Mouse (Mus musculus): ENCODE measurements at regions not wholly inside any gene's neighbourhood (a gene's known extent, or its start where the extent isn't known, plus 50 kb on each side); places are given as distances from the start of the nearest gene placed in this dataset.

DNA sequence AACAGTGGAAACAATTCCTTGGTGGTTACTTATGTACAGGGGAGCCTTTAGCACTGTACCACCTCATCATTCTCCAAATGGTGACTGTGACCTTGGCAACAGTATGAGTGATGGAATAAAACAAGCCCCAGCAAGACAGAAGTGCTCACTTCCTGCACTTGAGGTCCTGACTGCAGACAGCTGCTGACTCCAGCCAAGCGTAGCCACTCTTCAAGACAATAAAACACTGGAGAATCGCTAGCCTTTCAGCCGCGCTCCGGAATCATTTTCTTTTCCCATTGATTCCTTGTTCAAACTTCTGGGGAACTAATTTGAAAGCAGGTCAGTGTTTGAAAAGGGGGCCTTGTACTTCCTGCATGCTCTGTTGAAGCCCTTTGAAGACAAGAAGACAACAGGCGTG, 344.2 kb downstream of the Rps15a start:
- H3K36me3 ChIP-seq (ENCODE audit: control insufficient read depth in 1 of 2, insufficient read depth in 2 of 2, low read length in 2 of 2), result no peaks in the 10 kb centered on the region
- no peak for DNase-seq (ENCODE audit: low read depth, low spot score)

DNA sequence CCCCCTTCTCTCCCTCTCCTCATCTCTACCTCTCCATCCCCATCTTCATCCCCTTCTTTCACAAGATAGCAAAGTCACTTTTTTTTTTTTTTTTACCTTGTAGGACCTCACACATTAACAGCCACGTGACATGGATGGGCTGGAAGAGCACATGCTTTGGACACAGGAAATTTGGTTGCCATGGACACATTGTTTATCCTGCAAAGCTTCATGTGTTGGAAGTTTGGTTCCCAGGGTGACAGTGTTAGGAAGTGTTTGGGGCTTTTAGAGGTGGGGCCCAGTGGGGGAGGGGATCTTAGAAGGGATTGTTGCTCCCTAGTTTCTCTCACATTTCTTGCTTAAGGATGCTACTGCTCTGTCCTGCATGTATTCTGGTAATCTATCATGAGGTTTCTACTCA, 356.5 kb downstream of the Rps15a start:
- no peaks in the 10 kb centered on the region for H3K79me2 ChIP-seq (ENCODE audit: control insufficient read depth, insufficient read depth, low read length, poor library complexity)
- TF ChIP-seq BHLHE40 (IDR thresholded peaks at IDR 0.05; ENCODE audit: borderline replicate concordance, low read depth, low read length), result no peak
- H3K27ac ChIP-seq (ENCODE audit: control insufficient read depth, low read depth, low read length), result no peak overlapping the region
- no peaks in the 10 kb centered on the region for H3K9me3 ChIP-seq (replicated peaks; ENCODE audit: insufficient read depth, low read length)
- no peak for DNase-seq (ENCODE audit: low read depth, low spot score)
- H3K27me3 ChIP-seq (ENCODE audit: control insufficient read depth in 1 of 2, insufficient read depth in 2 of 2, low read length in 2 of 2), result no peaks in the 10 kb centered on the region
- no peak overlapping the region for H3K4me3 ChIP-seq (ENCODE audit: control insufficient read depth in 1 of 2, insufficient read depth in 1 of 2, low read depth in 2 of 2, low read length in 2 of 2)
- H3K9ac ChIP-seq (ENCODE audit: control insufficient read depth, low read depth, low read length, poor library complexity, severe bottlenecking), result no peak overlapping the region
- H3K36me3 ChIP-seq (ENCODE audit: control insufficient read depth in 1 of 2, insufficient read depth in 2 of 2, low read length in 2 of 2), result no peaks in the 10 kb centered on the region
- no peaks in the 10 kb centered on the region for H3K4me1 ChIP-seq (ENCODE audit: control insufficient read depth in 1 of 2, insufficient read depth in 2 of 2, low read length in 2 of 2)

More for the DNA sequence above, 344.2 kb downstream of the Rps15a start:
- H3K79me2 ChIP-seq (ENCODE audit: control insufficient read depth, insufficient read depth, low read length, poor library complexity), result no peaks in the 10 kb centered on the region
- no peaks in the 10 kb centered on the region for H3K27me3 ChIP-seq (ENCODE audit: control insufficient read depth in 1 of 2, insufficient read depth in 2 of 2, low read length in 2 of 2)
- no peaks in the 10 kb centered on the region for H3K9me3 ChIP-seq (replicated peaks; ENCODE audit: insufficient read depth, low read length)
- H3K4me1 ChIP-seq (ENCODE audit: control insufficient read depth in 1 of 2, insufficient read depth in 2 of 2, low read length in 2 of 2), result no peaks in the 10 kb centered on the region
- no peak for TF ChIP-seq ETS1 (IDR thresholded peaks at IDR 0.05; ENCODE audit: low read depth, low read length)
- TF ChIP-seq NRF1 (IDR thresholded peaks at IDR 0.05; ENCODE audit: insufficient read depth, low read depth, low read length, poor library complexity, severe bottlenecking), result no peak
- no peak for TF ChIP-seq KAT2A (conservative IDR thresholded peaks at IDR 0.05; ENCODE audit: low read depth, low read length)
- no peak for TF ChIP-seq ELF1 (IDR thresholded peaks at IDR 0.05; ENCODE audit: low read depth, low read length)
- no peak for TF ChIP-seq USF2 (IDR thresholded peaks at IDR 0.05; ENCODE audit: borderline replicate concordance in 1 of 2, insufficient read depth in 1 of 2, low read depth in 1 of 2, low read length in 2 of 2)
- TF ChIP-seq ZC3H11A (IDR thresholded peaks at IDR 0.05; ENCODE audit: low read depth, low read length), result no peak
- TF ChIP-seq HCFC1 (IDR thresholded peaks at IDR 0.05; ENCODE audit: low read depth, low read length), result no peak
- no peak for TF ChIP-seq ZMIZ1 (IDR thresholded peaks at IDR 0.05; ENCODE audit: low read depth, low read length)
- no peak for TF ChIP-seq E2F4 (IDR thresholded peaks at IDR 0.05; ENCODE audit: borderline replicate concordance, low read depth, low read length)
- TF ChIP-seq POLR2A (IDR thresholded peaks at IDR 0.05; ENCODE audit: control insufficient read depth in 1 of 2, insufficient read depth in 1 of 2, low read depth in 1 of 2, low read length in 2 of 2, poor library complexity in 1 of 2), result no peak
- no peak for TF ChIP-seq RAD21 (IDR thresholded peaks at IDR 0.05; ENCODE audit: low read depth, low read length)
- TF ChIP-seq CHD1 (IDR thresholded peaks at IDR 0.05; ENCODE audit: low read depth, low read length), result no peak
- no peak for TF ChIP-seq EP300 (IDR thresholded peaks at IDR 0.05; ENCODE audit: low read depth in 1 of 2, low read length in 2 of 2)
- TF ChIP-seq MAFK (IDR thresholded peaks at IDR 0.05; ENCODE audit: borderline replicate concordance, low read depth, low read length), result no peak
- H3K4me3 ChIP-seq (ENCODE audit: control insufficient read depth in 1 of 2, insufficient read depth in 1 of 2, low read depth in 2 of 2, low read length in 2 of 2), result no peak overlapping the region
- H3K9ac ChIP-seq (ENCODE audit: control insufficient read depth, low read depth, low read length, poor library complexity, severe bottlenecking), result no peak overlapping the region
- no peak overlapping the region for H3K27ac ChIP-seq (ENCODE audit: control insufficient read depth, low read depth, low read length)

DNA sequence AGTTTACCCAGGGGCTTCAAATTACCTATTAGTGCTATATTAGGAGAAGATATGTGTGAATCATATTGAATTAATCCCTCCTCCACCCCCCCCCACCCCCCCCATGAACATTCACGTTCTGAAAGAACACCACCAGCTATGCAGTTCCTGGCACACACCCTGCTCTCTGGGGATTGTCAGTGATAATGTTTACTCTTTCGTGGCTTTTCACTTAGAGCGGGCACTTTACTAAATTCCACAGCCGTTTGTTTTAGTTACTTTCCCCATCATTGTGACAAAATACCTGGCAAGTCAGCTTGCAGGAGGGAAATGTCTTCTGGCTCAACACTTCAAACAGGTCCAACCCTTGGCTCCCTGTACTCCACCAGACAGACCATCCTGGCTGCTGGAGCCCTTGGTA, 359.0 kb downstream of the Rps15a start:
- H3K79me2 ChIP-seq (ENCODE audit: control insufficient read depth, insufficient read depth, low read length, poor library complexity), result no peaks in the 10 kb centered on the region
- no peak overlapping the region for H3K9ac ChIP-seq (ENCODE audit: control insufficient read depth, low read depth, low read length, poor library complexity, severe bottlenecking)
- H3K36me3 ChIP-seq (ENCODE audit: control insufficient read depth in 1 of 2, insufficient read depth in 2 of 2, low read length in 2 of 2), result no peaks in the 10 kb centered on the region
- H3K27me3 ChIP-seq (ENCODE audit: control insufficient read depth in 1 of 2, insufficient read depth in 2 of 2, low read length in 2 of 2), result no peaks in the 10 kb centered on the region
- H3K9me3 ChIP-seq (replicated peaks; ENCODE audit: insufficient read depth, low read length), result no peaks in the 10 kb centered on the region
- H3K27ac ChIP-seq (ENCODE audit: control insufficient read depth, low read depth, low read length), result no peak overlapping the region
- H3K4me1 ChIP-seq (ENCODE audit: control insufficient read depth in 1 of 2, insufficient read depth in 2 of 2, low read length in 2 of 2), result no peaks in the 10 kb centered on the region
- DNase-seq (ENCODE audit: low read depth, low spot score), result no peak
- no peak overlapping the region for H3K4me3 ChIP-seq (ENCODE audit: control insufficient read depth in 1 of 2, insufficient read depth in 1 of 2, low read depth in 2 of 2, low read length in 2 of 2)
- no peak for TF ChIP-seq MAX (IDR thresholded peaks at IDR 0.05; ENCODE audit: low read length)
- TF ChIP-seq E2F4 (IDR thresholded peaks at IDR 0.05; ENCODE audit: borderline replicate concordance, low read depth, low read length), result no peak
- TF ChIP-seq SIN3A (IDR thresholded peaks at IDR 0.05; ENCODE audit: low read length), result no peak
- TF ChIP-seq SMC3 (IDR thresholded peaks at IDR 0.05; ENCODE audit: low read depth, low read length), result no peak
- no peak for TF ChIP-seq MAFK (IDR thresholded peaks at IDR 0.05; ENCODE audit: borderline replicate concordance, low read depth, low read length)
- TF ChIP-seq MYC (IDR thresholded peaks at IDR 0.05; ENCODE audit: low read depth, low read length), result no peak
- no peak for TF ChIP-seq ETS1 (IDR thresholded peaks at IDR 0.05; ENCODE audit: low read depth, low read length)
- no peak for TF ChIP-seq USF1 (IDR thresholded peaks at IDR 0.05; ENCODE audit: low read depth, low read length)
- no peak for TF ChIP-seq USF2 (IDR thresholded peaks at IDR 0.05; ENCODE audit: borderline replicate concordance in 1 of 2, insufficient read depth in 1 of 2, low read depth in 1 of 2, low read length in 2 of 2)
- no peak for TF ChIP-seq KAT2A (conservative IDR thresholded peaks at IDR 0.05; ENCODE audit: low read depth, low read length)
- no peak for TF ChIP-seq CTCF (IDR thresholded peaks at IDR 0.05 in 2 of 3, conservative IDR thresholded peaks at IDR 0.05 in 1 of 3; ENCODE audit: control insufficient read depth in 1 of 3, insufficient read depth in 1 of 3, low read depth in 2 of 3, low read length in 3 of 3, poor library complexity in 1 of 3, severe bottlenecking in 1 of 3)
- no peak for TF ChIP-seq MXI1 (IDR thresholded peaks at IDR 0.05; ENCODE audit: low read depth, low read length)
- no peak for TF ChIP-seq HCFC1 (IDR thresholded peaks at IDR 0.05; ENCODE audit: low read depth, low read length)
- TF ChIP-seq ELF1 (IDR thresholded peaks at IDR 0.05; ENCODE audit: low read depth, low read length), result no peak
- TF ChIP-seq MEF2A (IDR thresholded peaks at IDR 0.05; ENCODE audit: extremely low read depth, insufficient replicate concordance, low read depth, low read length, poor library complexity, severe bottlenecking), result no peak
- TF ChIP-seq MAZ (IDR thresholded peaks at IDR 0.05; ENCODE audit: low read depth, low read length), result no peak
- TF ChIP-seq NRF1 (IDR thresholded peaks at IDR 0.05; ENCODE audit: insufficient read depth, low read depth, low read length, poor library complexity, severe bottlenecking), result no peak
- TF ChIP-seq ZNF384 (IDR thresholded peaks at IDR 0.05; ENCODE audit: low read depth, low read length), result no peak
